In genomic region chr3:30097129-30097528, GRCm38 (mm10) we compare ENCODE assay signal across 30 mouse cellular contexts.
DNase-seq lines count a peak whose midpoint lies in the region; ATAC-seq and TF ChIP-seq lines count a peak whose summit lies in the region.
"Had no signal": no experiment of that assay in that cellular context is flagged by ENCODE, and none has a peak within 500 bp of the region (broad histone marks: within the 10 kb centered on the region; RNA-seq: fewer than 3 reads in every experiment).

No protein-coding gene starts in this region.

- H3K27me3 ChIP-seq in heart, embryonic 15.5 days: no peaks in the 10 kb centered on the region
- H3K27me3 ChIP-seq in heart, embryonic 11.5 days (ENCODE audit: control insufficient read depth, insufficient read depth, low read length): no peaks in the 10 kb centered on the region
- no peaks in the 10 kb centered on the region for H3K27me3 ChIP-seq in lung, embryonic 14.5 days (ENCODE audit: insufficient read depth, low read length)
- H3K27me3 ChIP-seq in lung, postnatal 0 days (replicated peaks; ENCODE audit: insufficient read depth, low read length): no peaks in the 10 kb centered on the region
- H3K27me3 ChIP-seq in limb, embryonic 12.5 days: no peaks in the 10 kb centered on the region
- no peaks in the 10 kb centered on the region for H3K27me3 ChIP-seq in hindbrain, embryonic 11.5 days (ENCODE audit: control insufficient read depth, insufficient read depth, low read length)
- H3K27me3 ChIP-seq: embryonic facial prominence, embryonic 12.5 days; forebrain, embryonic 13.5 days; hindbrain, embryonic 12.5 days; limb, embryonic 15.5 days; megakaryocyte, embryonic 14.5 days; midbrain, embryonic 13.5 days; neural tube, embryonic 12.5 days had no signal

- no peak for TF ChIP-seq EP300 in lung, postnatal 0 days (IDR thresholded peaks at IDR 0.05)

- 54% methylated on average over 4 of the region's 4 CpGs for WGBS in heart, embryonic 15.5 days
- WGBS in heart, embryonic 11.5 days (ENCODE audit: insufficient replicate concordance): 52% methylated on average over 4 of the region's 4 CpGs
- 61% methylated on average over 4 of the region's 4 CpGs for WGBS in lung, embryonic 14.5 days
- WGBS in lung, postnatal 0 days: 65% methylated on average over 4 of the region's 4 CpGs
- WGBS in limb, embryonic 12.5 days: 43% methylated on average over 4 of the region's 4 CpGs
- WGBS in hindbrain, embryonic 11.5 days: 69% methylated on average over 4 of the region's 4 CpGs

- no peaks in the 10 kb centered on the region for H3K36me3 ChIP-seq in heart, embryonic 15.5 days
- H3K36me3 ChIP-seq in heart, embryonic 11.5 days (ENCODE audit: control insufficient read depth, insufficient read depth, low read length): no peaks in the 10 kb centered on the region
- H3K36me3 ChIP-seq in lung, embryonic 14.5 days (ENCODE audit: insufficient read depth): no peaks in the 10 kb centered on the region
- H3K36me3 ChIP-seq in lung, postnatal 0 days (ENCODE audit: insufficient read depth, low read length): no peaks in the 10 kb centered on the region
- H3K36me3 ChIP-seq in limb, embryonic 12.5 days: no peaks in the 10 kb centered on the region
- no peaks in the 10 kb centered on the region for H3K36me3 ChIP-seq in hindbrain, embryonic 11.5 days (ENCODE audit: control insufficient read depth, insufficient read depth, low read length)
- H3K36me3 ChIP-seq: embryonic facial prominence, embryonic 12.5 days; hindbrain, embryonic 12.5 days; limb, embryonic 15.5 days; midbrain, embryonic 13.5 days; neural tube, embryonic 12.5 days had no signal

- no peak overlapping the region for H3K9ac ChIP-seq in heart, embryonic 15.5 days
- H3K9ac ChIP-seq in heart, embryonic 11.5 days (ENCODE audit: low read depth, low read length): no peak overlapping the region
- no peak overlapping the region for H3K9ac ChIP-seq in lung, embryonic 14.5 days
- no peak overlapping the region for H3K9ac ChIP-seq in lung, postnatal 0 days (replicated peaks; ENCODE audit: low read depth)
- no peak overlapping the region for H3K9ac ChIP-seq in limb, embryonic 12.5 days (replicated peaks)
- no peak overlapping the region for H3K9ac ChIP-seq in hindbrain, embryonic 11.5 days (ENCODE audit: low read depth, low read length)
- H3K9ac ChIP-seq: embryonic facial prominence, embryonic 12.5 days; forebrain, embryonic 13.5 days; hindbrain, embryonic 12.5 days; limb, embryonic 15.5 days; liver, embryonic 14.5 days; midbrain, embryonic 13.5 days; neural tube, embryonic 12.5 days had no signal

- no peak for ATAC-seq in heart, embryonic 15.5 days (replicated peaks; ENCODE audit: insufficient number of reproducible peaks, insufficient read depth, low FRiP score, low read depth)
- ATAC-seq in heart, embryonic 11.5 days (replicated peaks; ENCODE audit: insufficient number of reproducible peaks, low FRiP score, low TSS enrichment): no peak
- no peak for ATAC-seq in lung, embryonic 14.5 days (ENCODE audit: insufficient read depth)
- ATAC-seq in lung, postnatal 0 days: no peak
- ATAC-seq in limb, embryonic 12.5 days (ENCODE audit: insufficient number of reproducible peaks, insufficient read depth, low FRiP score, low TSS enrichment, low read depth): no peak
- no peak for ATAC-seq in hindbrain, embryonic 11.5 days (ENCODE audit: low FRiP score)
- ATAC-seq: activated CD4-positive, CD25-positive, alpha-beta regulatory T cell, adult 4 months; forebrain, embryonic 13.5 days; intestine, postnatal 0 days; midbrain, embryonic 13.5 days had no signal

- H3K4me3 ChIP-seq in heart, embryonic 15.5 days: no peak overlapping the region
- H3K4me3 ChIP-seq in heart, embryonic 11.5 days (ENCODE audit: low read depth, low read length): no peak overlapping the region
- no peak overlapping the region for H3K4me3 ChIP-seq in lung, embryonic 14.5 days (ENCODE audit: low read depth, low read length)
- H3K4me3 ChIP-seq in lung, postnatal 0 days (ENCODE audit: low read depth, low read length): no peak overlapping the region
- H3K4me3 ChIP-seq in embryonic fibroblast, embryonic 13.5 days (ENCODE audit: insufficient read depth, low read length): no peak overlapping the region
- H3K4me3 ChIP-seq in limb, embryonic 12.5 days (replicated peaks): no peak overlapping the region
- no peak overlapping the region for H3K4me3 ChIP-seq in hindbrain, embryonic 11.5 days (ENCODE audit: low read depth, low read length)
- H3K4me3 ChIP-seq: embryonic facial prominence, embryonic 12.5 days; erythroblast, embryonic 14.5 days; forebrain, embryonic 13.5 days; gastrocnemius, adult 2 months; hindbrain, embryonic 12.5 days; layer of hippocampus, adult 2 months; limb, embryonic 15.5 days; megakaryocyte, embryonic 14.5 days; midbrain, embryonic 13.5 days; neural tube, embryonic 12.5 days had no signal

- H3K4me2 ChIP-seq in heart, embryonic 15.5 days: no peak overlapping the region
- H3K4me2 ChIP-seq in heart, embryonic 11.5 days: no peak overlapping the region
- H3K4me2 ChIP-seq in lung, embryonic 14.5 days: no peak overlapping the region
- no peak overlapping the region for H3K4me2 ChIP-seq in lung, postnatal 0 days (replicated peaks; ENCODE audit: low read depth, low read length)
- H3K4me2 ChIP-seq in limb, embryonic 12.5 days: no peak overlapping the region
- H3K4me2 ChIP-seq in hindbrain, embryonic 11.5 days (replicated peaks; ENCODE audit: low read depth, low read length): no peak overlapping the region
- H3K4me2 ChIP-seq: embryonic facial prominence, embryonic 12.5 days; forebrain, embryonic 13.5 days; hindbrain, embryonic 12.5 days; limb, embryonic 15.5 days; midbrain, embryonic 13.5 days; neural tube, embryonic 12.5 days had no signal

- no peak for TF ChIP-seq CTCF in lung, embryonic 14.5 days (IDR thresholded peaks at IDR 0.05; ENCODE audit: low read depth)
- no peak for TF ChIP-seq CTCF in lung, postnatal 0 days (IDR thresholded peaks at IDR 0.05)
- TF ChIP-seq CTCF in embryonic fibroblast, embryonic 13.5 days (IDR thresholded peaks at IDR 0.05; ENCODE audit: borderline replicate concordance, insufficient read depth, low read length): no peak

- peaks cover 5% of the 10 kb centered on the region; the same call in 1 of the 2 replicates for H3K4me1 ChIP-seq in heart, embryonic 15.5 days (replicated peaks)
- no peaks in the 10 kb centered on the region for H3K4me1 ChIP-seq in heart, embryonic 11.5 days (ENCODE audit: control insufficient read depth, insufficient read depth, low read length)
- H3K4me1 ChIP-seq in lung, embryonic 14.5 days (ENCODE audit: insufficient read depth): peaks cover 7% of the 10 kb centered on the region; the same call in 1 of the 2 replicates
- H3K4me1 ChIP-seq in lung, postnatal 0 days (ENCODE audit: insufficient read depth, low read depth, low read length): peaks cover 8% of the 10 kb centered on the region; the same call in 1 of the 2 replicates
- H3K4me1 ChIP-seq in embryonic fibroblast, embryonic 13.5 days (ENCODE audit: control insufficient read depth, insufficient read depth, low read length): peaks cover 25% of the 10 kb centered on the region
- peaks cover 34% of the 10 kb centered on the region for H3K4me1 ChIP-seq in limb, embryonic 12.5 days (replicated peaks)
- no peaks in the 10 kb centered on the region for H3K4me1 ChIP-seq in hindbrain, embryonic 11.5 days (replicated peaks; ENCODE audit: control insufficient read depth, insufficient read depth, low read length)
- H3K4me1 ChIP-seq: embryonic facial prominence, embryonic 12.5 days; forebrain, embryonic 13.5 days; hindbrain, embryonic 12.5 days; midbrain, embryonic 13.5 days; neural tube, embryonic 12.5 days had no signal

- H3K27ac ChIP-seq in heart, embryonic 15.5 days: peak overlapping the region; percentile 50
- no peak overlapping the region for H3K27ac ChIP-seq in heart, embryonic 11.5 days (ENCODE audit: low read depth, low read length)
- 0 out of 2 replicates have a peak overlapping the region, but pooled peaks have one; percentile 38 for H3K27ac ChIP-seq in lung, embryonic 14.5 days (ENCODE audit: low read depth)
- H3K27ac ChIP-seq in lung, postnatal 0 days (ENCODE audit: low read length): no peak overlapping the region
- peak overlapping the region; percentile 70 for H3K27ac ChIP-seq in embryonic fibroblast, embryonic 13.5 days (ENCODE audit: insufficient read depth, low read length)
- peak overlapping the region; percentile 76; the same call in 1 of the 2 replicates for H3K27ac ChIP-seq in limb, embryonic 12.5 days
- H3K27ac ChIP-seq in hindbrain, embryonic 11.5 days (ENCODE audit: low read depth, low read length): no peak overlapping the region
- H3K27ac ChIP-seq: embryonic facial prominence, embryonic 12.5 days; forebrain, embryonic 13.5 days; gastrocnemius, adult 2 months; hindbrain, embryonic 12.5 days; layer of hippocampus, adult 2 months; limb, embryonic 15.5 days; liver, embryonic 14.5 days; midbrain, embryonic 13.5 days; neural tube, embryonic 12.5 days had no signal

- no peaks in the 10 kb centered on the region for H3K9me3 ChIP-seq in heart, embryonic 15.5 days (replicated peaks)
- no peaks in the 10 kb centered on the region for H3K9me3 ChIP-seq in heart, embryonic 11.5 days (replicated peaks; ENCODE audit: control insufficient read depth, low read length)
- H3K9me3 ChIP-seq in lung, embryonic 14.5 days (ENCODE audit: low read depth, low read length): no peaks in the 10 kb centered on the region
- no peaks in the 10 kb centered on the region for H3K9me3 ChIP-seq in lung, postnatal 0 days (ENCODE audit: low read length)
- no peaks in the 10 kb centered on the region for H3K9me3 ChIP-seq in limb, embryonic 12.5 days
- H3K9me3 ChIP-seq in hindbrain, embryonic 11.5 days (ENCODE audit: control insufficient read depth, low read length): no peaks in the 10 kb centered on the region
- H3K9me3 ChIP-seq: embryonic facial prominence, embryonic 12.5 days; forebrain, embryonic 13.5 days; hindbrain, embryonic 12.5 days; limb, embryonic 15.5 days; megakaryocyte, embryonic 14.5 days; midbrain, embryonic 13.5 days; neural tube, embryonic 12.5 days had no signal

- DNase-seq in lung, embryonic 14.5 days: no peak
- DNase-seq in lung, postnatal 0 days (ENCODE audit: low spot score): no peak
- DNase-seq in layer of hippocampus, postnatal 14 days (ENCODE audit: low spot score in 2 of 2): no peak
- no peak for DNase-seq in hindbrain, embryonic 11.5 days (ENCODE audit: low spot score)
- DNase-seq: adrenal gland, adult 8-10 months; cerebellum, adult 18-20 months; cerebellum, postnatal 14 days; gastrocnemius, adult 2 months; kidney, postnatal 10 days; layer of hippocampus, postnatal 36 days; retina, postnatal 1 day; right cerebral cortex, postnatal 25 days; spleen, adult 18-20 months; thymus, postnatal 14 days had no signal

- no peak for TF ChIP-seq POLR2A in embryonic fibroblast, embryonic 13.5 days (IDR thresholded peaks at IDR 0.05; ENCODE audit: low read depth, low read length)

Comparison
In these comparisons a context has a peak if more than half of its experiments do, and no peak if none do; other contexts are left out.
1. H3K27ac ChIP-seq: peak in heart, embryonic 15.5 days (single experiment), lung, embryonic 14.5 days (single experiment), embryonic fibroblast, embryonic 13.5 days (single experiment) and limb, embryonic 12.5 days (single experiment); none in heart, embryonic 11.5 days (single experiment), lung, postnatal 0 days (single experiment) and hindbrain, embryonic 11.5 days (single experiment).